Mouse (Mus musculus): Measurements from ENCODE around the gene Prkx. TPM values are rescaled to one million over a fixed set of nuclear protein-coding genes. Genes with fewer than 3 reads are reported as not detected.

Prkx gene
- polyA plus RNA-seq (2014; fragmentation: Illumina TruSeq; extraction: RNeasy Lipid Tissue Mini Kit (QIAGEN cat#74804)) = 36.1 TPM

DNA sequence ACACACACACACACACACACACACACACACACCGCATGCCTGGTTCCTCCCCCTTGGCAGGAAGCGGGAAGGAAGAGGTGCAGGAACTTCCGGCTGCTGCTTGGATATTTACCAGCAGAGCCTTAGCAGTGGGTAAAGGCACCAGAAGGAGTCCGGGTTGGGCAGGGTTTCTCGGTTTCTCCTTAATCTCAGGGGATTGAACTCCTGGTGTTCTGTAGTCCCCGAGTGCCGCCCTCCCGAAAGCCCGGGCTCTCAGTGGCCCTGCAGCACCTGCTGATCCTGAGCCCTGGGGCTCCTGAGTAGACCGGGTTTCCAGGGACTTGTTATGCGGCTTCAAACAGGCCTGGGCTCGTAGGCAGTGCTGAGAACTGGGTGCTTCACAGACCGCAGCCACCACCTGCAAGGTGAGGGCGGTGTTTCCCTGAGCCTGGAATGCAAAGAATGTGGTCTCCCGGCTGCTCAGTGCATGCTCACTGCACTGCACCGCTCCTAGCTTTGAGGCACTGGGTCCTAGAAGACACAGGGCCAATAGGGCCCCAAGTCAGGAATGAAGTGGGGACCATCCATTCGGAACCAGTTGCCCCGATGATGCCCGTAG, at the start of gene Prkx:
TSS of gene Prkx (minus strand) at position 41 of the 598 bp plus-strand sequence.

Other genes with a start within 250 kb of the Prkx start
- not detected for gene Pbsn, start 57.3 kb upstream of the Prkx start, polyA plus RNA-seq (2014; fragmentation: Illumina TruSeq; extraction: RNeasy Lipid Tissue Mini Kit (QIAGEN cat#74804))
- gene Gm14744, start 68.5 kb upstream of the Prkx start, polyA plus RNA-seq (2014; fragmentation: Illumina TruSeq; extraction: RNeasy Lipid Tissue Mini Kit (QIAGEN cat#74804)) = not detected
- not detected for gene 5430402E10Rik, start 128.8 kb upstream of the Prkx start, polyA plus RNA-seq (2014; fragmentation: Illumina TruSeq; extraction: RNeasy Lipid Tissue Mini Kit (QIAGEN cat#74804))